Mouse (Mus musculus) MEL (cell line): ENCODE measurements around the gene Cisd3.

Source experiments
- CTCF ChIP-seq, 3 experiments: IDR thresholded peaks in 2 of 3; conservative IDR thresholded peaks in 1 of 3; 2 replicates each; pipeline ENCODE4 v1.5.1; 2011 to 2012; ENCODE audit warnings: low read length in 3 of 3, low read depth in 2 of 3, mild to moderate bottlenecking in 2 of 3, improper control_type of control experiment in 1 of 3, inconsistent platforms in 1 of 3, mixed read lengths in 1 of 3, moderate library complexity in 1 of 3; ENCODE audit not compliant: control insufficient read depth in 1 of 3, insufficient read depth in 1 of 3, poor library complexity in 1 of 3, severe bottlenecking in 1 of 3
- EP300 ChIP-seq, 2 experiments: IDR thresholded peaks; 2 replicates each; pipeline ENCODE4 v1.6.1; 2011; ENCODE audit warnings: improper control_type of control experiment in 2 of 2, low read length in 2 of 2, low read depth in 1 of 2, mild to moderate bottlenecking in 1 of 2
- MAX ChIP-seq: IDR thresholded peaks from 2 replicates; pipeline ENCODE4 v1.6.1; 2011; ENCODE audit warnings: low read length, improper control_type of control experiment
- MAZ ChIP-seq: IDR thresholded peaks from 2 replicates; pipeline ENCODE4 v1.6.1; 2012; ENCODE audit warnings: low read depth, mild to moderate bottlenecking, inconsistent platforms, low read length, improper control_type of control experiment
- MYB ChIP-seq: IDR thresholded peaks from 2 replicates; pipeline ENCODE4 v1.6.1; 2011; ENCODE audit warnings: mild to moderate bottlenecking, low read depth, low read length, improper control_type of control experiment
- NELFE ChIP-seq: IDR thresholded peaks from 2 replicates; pipeline ENCODE4 v1.6.1; 2011; ENCODE audit warnings: low read depth, low read length, improper control_type of control experiment
- RAD21 ChIP-seq: IDR thresholded peaks from 2 replicates; pipeline ENCODE4 v1.6.1; 2011; ENCODE audit warnings: mild to moderate bottlenecking, low read depth, low read length, improper control_type of control experiment
- RCOR1 ChIP-seq: IDR thresholded peaks from 2 replicates; pipeline ENCODE4 v1.6.1; 2012; ENCODE audit warnings: low read depth, mild to moderate bottlenecking, inconsistent platforms, low read length, improper control_type of control experiment
- SMC3 ChIP-seq: IDR thresholded peaks from 2 replicates; pipeline ENCODE4 v1.6.1; 2011; ENCODE audit warnings: low read depth, low read length, improper control_type of control experiment
- TAL1 ChIP-seq: IDR thresholded peaks from 2 replicates; pipeline ENCODE4 v1.6.1; 2012; ENCODE audit warnings: mild to moderate bottlenecking, inconsistent platforms, low read length, moderate library complexity, mixed read lengths
- USF1 ChIP-seq: IDR thresholded peaks from 2 replicates; pipeline ENCODE4 v1.6.1; 2014; ENCODE audit warnings: low read depth, mild to moderate bottlenecking, inconsistent platforms, low read length, improper control_type of control experiment, moderate library complexity
- USF2 ChIP-seq, 2 experiments: IDR thresholded peaks; 2 replicates each; pipeline ENCODE4 v1.6.1; 2011 to 2012; ENCODE audit warnings: improper control_type of control experiment in 2 of 2, low read length in 2 of 2, borderline replicate concordance in 1 of 2, inconsistent platforms in 1 of 2, low read depth in 1 of 2, mild to moderate bottlenecking in 1 of 2; ENCODE audit not compliant: insufficient read depth in 1 of 2

DNA sequence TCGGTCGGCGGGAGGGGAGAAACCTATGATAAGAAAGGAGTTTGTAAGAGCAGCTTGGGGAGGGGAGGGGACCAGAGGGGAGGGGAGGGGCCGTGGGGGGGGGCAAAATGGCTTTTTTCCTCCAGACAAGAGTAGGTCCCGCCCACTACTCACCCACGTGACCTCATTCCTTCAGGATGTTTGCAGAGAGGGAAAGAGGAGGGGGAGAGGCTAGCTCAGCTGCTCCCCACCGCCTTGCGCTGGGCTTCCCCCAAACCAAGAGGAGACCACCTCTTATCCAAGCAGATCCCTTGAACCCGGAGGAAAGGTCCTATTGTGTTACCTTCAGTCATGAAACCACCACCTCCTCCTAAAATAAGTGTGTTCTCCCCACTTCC lies 14.0 kb downstream of the Cisd3 start:
- TF ChIP-seq MAX (no peak; the same call in 1 of the 2 replicates), CTCF (IDR thresholded peaks at IDR 0.05 in 2 of 3, conservative IDR thresholded peaks at IDR 0.05 in 1 of 3; ENCODE audit: control insufficient read depth in 1 of 3, insufficient read depth in 1 of 3, low read depth in 2 of 3, low read length in 3 of 3, poor library complexity in 1 of 3, severe bottlenecking in 1 of 3) (no peak), SMC3 (no peak), NELFE (no peak; the same call in 1 of the 2 replicates), EP300 (IDR thresholded peaks at IDR 0.05; ENCODE audit: low read depth in 1 of 2, low read length in 2 of 2) (no peak), RAD21 (no peak), USF2 (IDR thresholded peaks at IDR 0.05; ENCODE audit: borderline replicate concordance in 1 of 2, insufficient read depth in 1 of 2, low read depth in 1 of 2, low read length in 2 of 2) (peak in 1 of 2 experiments; percentile 82; a peak in 2 of 4 replicates), RCOR1 (no peak), USF1 (peak; percentile 94), TAL1 (no peak), MYB (no peak), MAZ (no peak; the same call in 1 of the 2 replicates)
